Mouse (Mus musculus) megakaryocyte, embryonic 14.5 days (primary cell): Measurements from ENCODE around the gene Il6.

ENCODE experiments used
- FLI1 ChIP-seq: IDR thresholded peaks from 2 replicates; pipeline ENCODE4 v1.6.1; 2012; ENCODE audit warnings: low read length, inconsistent platforms, mixed read lengths
- GATA1 ChIP-seq: IDR thresholded peaks from 3 replicates; pipeline ENCODE4 v1.6.1; 2012; ENCODE audit warnings: mixed read lengths, low read length, inconsistent platforms, borderline replicate concordance

- no peak for TF ChIP-seq GATA1
- TF ChIP-seq FLI1: no peak
Measured at GRCm38 (mm10) chr5:29963488-29963887, 49.4 kb upstream of the Il6 start.
